In genomic region chr12:116553361-116553760, GRCm38 (mm10) we compare ENCODE assay signal across 19 mouse cellular contexts.
DNase-seq lines count a peak whose midpoint lies in the region; ATAC-seq and TF ChIP-seq lines count a peak whose summit lies in the region.
"Had no signal": no experiment of that assay in that cellular context is flagged by ENCODE, and none has a peak within 500 bp of the region (broad histone marks: within the 10 kb centered on the region; RNA-seq: fewer than 3 reads in every experiment).

No protein-coding gene starts in this region.

- H3K36me3 ChIP-seq in embryonic facial prominence, embryonic 10.5 days (replicated peaks): no peaks in the 10 kb centered on the region
- no peaks in the 10 kb centered on the region for H3K36me3 ChIP-seq in liver, postnatal 0 days (replicated peaks; ENCODE audit: insufficient read depth, low read length)
- H3K36me3 ChIP-seq: embryonic facial prominence, embryonic 13.5 days; forebrain, embryonic 12.5 days; heart, embryonic 10.5 days; hindbrain, embryonic 15.5 days; intestine, embryonic 15.5 days; liver, embryonic 13.5 days; midbrain, embryonic 13.5 days had no signal

- peak; percentile 36 for DNase-seq in heart, adult 11 months
- DNase-seq in heart, postnatal 4 days: no peak
- DNase-seq in Muller cell, postnatal 12 days (ENCODE audit: inconsistent ontology term): peak; percentile 16
- DNase-seq in lung, postnatal 10 days: peak; percentile 30
- no peak for DNase-seq in gastrocnemius, adult 8-10 months (ENCODE audit: low spot score in 2 of 2)
- no peak for DNase-seq in embryonic facial prominence, embryonic 10.5 days (ENCODE audit: low spot score)
- DNase-seq in liver, postnatal 0 days: no peak
- DNase-seq: cerebellum, adult 11-12 months; cerebellum, postnatal 10 days; kidney, postnatal 4 days; liver, embryonic 13.5 days had no signal

- no peak overlapping the region for H3K4me2 ChIP-seq in liver, postnatal 0 days (ENCODE audit: low read depth, low read length)
- H3K4me2 ChIP-seq: embryonic facial prominence, embryonic 13.5 days; forebrain, embryonic 12.5 days; hindbrain, embryonic 15.5 days; intestine, embryonic 15.5 days; liver, embryonic 13.5 days; midbrain, embryonic 13.5 days had no signal

- H3K27me3 ChIP-seq in embryonic facial prominence, embryonic 10.5 days (replicated peaks; ENCODE audit: low read depth, poor library complexity, severe bottlenecking): no peaks in the 10 kb centered on the region
- H3K27me3 ChIP-seq in liver, postnatal 0 days (ENCODE audit: insufficient read depth, low read length): 0 out of 2 replicates have a peak, but pooled peaks cover 2% of the 10 kb centered on the region
- H3K27me3 ChIP-seq: embryonic facial prominence, embryonic 13.5 days; forebrain, embryonic 12.5 days; hindbrain, embryonic 15.5 days; intestine, embryonic 15.5 days; liver, embryonic 13.5 days; megakaryocyte, embryonic 14.5 days; midbrain, embryonic 13.5 days had no signal

- ATAC-seq in liver, postnatal 0 days: no peak
- ATAC-seq: intestine, embryonic 15.5 days; midbrain, embryonic 13.5 days had no signal

- no peak for TF ChIP-seq CTCF in liver, postnatal 0 days (IDR thresholded peaks at IDR 0.05; ENCODE audit: low read depth)

- H3K4me3 ChIP-seq in embryonic facial prominence, embryonic 10.5 days: no peak overlapping the region
- no peak overlapping the region for H3K4me3 ChIP-seq in liver, postnatal 0 days (ENCODE audit: low read depth, low read length)
- H3K4me3 ChIP-seq: embryonic facial prominence, embryonic 13.5 days; erythroblast, embryonic 14.5 days; forebrain, embryonic 12.5 days; heart, embryonic 10.5 days; hindbrain, embryonic 15.5 days; intestine, embryonic 15.5 days; liver, embryonic 13.5 days; megakaryocyte, embryonic 14.5 days; midbrain, embryonic 13.5 days had no signal

- no peaks in the 10 kb centered on the region for H3K4me1 ChIP-seq in embryonic facial prominence, embryonic 10.5 days
- H3K4me1 ChIP-seq in liver, postnatal 0 days (ENCODE audit: insufficient read depth): no peaks in the 10 kb centered on the region
- H3K4me1 ChIP-seq: embryonic facial prominence, embryonic 13.5 days; forebrain, embryonic 12.5 days; heart, embryonic 10.5 days; intestine, embryonic 15.5 days; liver, embryonic 13.5 days; megakaryocyte, embryonic 14.5 days; midbrain, embryonic 13.5 days had no signal

- H3K9me3 ChIP-seq in embryonic facial prominence, embryonic 10.5 days: no peaks in the 10 kb centered on the region
- H3K9me3 ChIP-seq in liver, postnatal 0 days (ENCODE audit: low read length): no peaks in the 10 kb centered on the region
- H3K9me3 ChIP-seq: embryonic facial prominence, embryonic 13.5 days; forebrain, embryonic 12.5 days; heart, embryonic 10.5 days; hindbrain, embryonic 15.5 days; intestine, embryonic 15.5 days; liver, embryonic 13.5 days; megakaryocyte, embryonic 14.5 days; midbrain, embryonic 13.5 days had no signal

- TF ChIP-seq EP300 in liver, postnatal 0 days (IDR thresholded peaks at IDR 0.05; ENCODE audit: low read depth): no peak

- H3K9ac ChIP-seq in liver, postnatal 0 days (replicated peaks): no peak overlapping the region
- H3K9ac ChIP-seq: embryonic facial prominence, embryonic 13.5 days; forebrain, embryonic 12.5 days; hindbrain, embryonic 15.5 days; intestine, embryonic 15.5 days; liver, embryonic 13.5 days; midbrain, embryonic 13.5 days had no signal

- no peak overlapping the region for H3K27ac ChIP-seq in embryonic facial prominence, embryonic 10.5 days (replicated peaks)
- H3K27ac ChIP-seq in liver, postnatal 0 days (ENCODE audit: low read depth): no peak overlapping the region
- H3K27ac ChIP-seq: embryonic facial prominence, embryonic 13.5 days; forebrain, embryonic 12.5 days; heart, embryonic 10.5 days; hindbrain, embryonic 15.5 days; intestine, embryonic 15.5 days; liver, embryonic 13.5 days; midbrain, embryonic 13.5 days had no signal

Comparison
In these comparisons a context has a peak if more than half of its experiments do, and no peak if none do; other contexts are left out.
1. DNase-seq: peak in heart, adult 11 months (single experiment), Muller cell, postnatal 12 days (single experiment) and lung, postnatal 10 days (single experiment); none in heart, postnatal 4 days (single experiment), gastrocnemius, adult 8-10 months (0 of 2), embryonic facial prominence, embryonic 10.5 days (single experiment) and liver, postnatal 0 days (single experiment).